48 mouse cellular contexts compared by ENCODE assay signal in genomic region chr19:45262995-45263394, GRCm38 (mm10). TPM values are rescaled to one million over a fixed set of nuclear protein-coding genes. Genes with fewer than 3 reads are reported as not detected.
"Had no signal": no experiment of that assay in that cellular context is flagged by ENCODE, and none has a peak within 500 bp of the region (broad histone marks: within the 10 kb centered on the region; RNA-seq: fewer than 3 reads in every experiment).

No protein-coding gene starts in this region.

- H3K4me3 ChIP-seq: heart, embryonic 12.5 days; heart, embryonic 13.5 days; heart, embryonic 15.5 days; hindbrain, embryonic 10.5 days; hindbrain, embryonic 12.5 days; hindbrain, embryonic 13.5 days; hindbrain, embryonic 15.5 days; intestine, embryonic 15.5 days; kidney, embryonic 15.5 days; layer of hippocampus, adult 2 months; left cerebral cortex, adult 2 months had no signal

- ATAC-seq: hindbrain, embryonic 16.5 days; hindbrain, postnatal 0 days; inflammation-experienced regulatory T-cells, adult 6 months; intestine, embryonic 15.5 days; intestine, embryonic 16.5 days; intestine, postnatal 0 days had no signal

- H3K27ac ChIP-seq: heart, embryonic 13.5 days; heart, embryonic 15.5 days; hindbrain, embryonic 10.5 days; hindbrain, embryonic 12.5 days; hindbrain, embryonic 13.5 days; hindbrain, embryonic 14.5 days; hindbrain, embryonic 15.5 days; hindbrain, postnatal 0 days; intestine, embryonic 15.5 days; kidney, embryonic 15.5 days; kidney, postnatal 0 days; layer of hippocampus, adult 2 months; left cerebral cortex, adult 2 months had no signal

- DNase-seq: heart, postnatal 10 days; heart, postnatal 14 days; heart, postnatal 36 days; heart, postnatal 4 days; kidney, adult 11 months; kidney, adult 18-20 months; kidney, adult 2 months; kidney, adult 8-10 months; kidney, adult 9 months; kidney, postnatal 10 days; kidney, postnatal 14 days; kidney, postnatal 25 days; kidney, postnatal 36 days; kidney, postnatal 4 days; layer of hippocampus, adult 9-11 months; layer of hippocampus, postnatal 36 days had no signal

RNA-seq across cellular contexts. Expression of gene Lbx1, which starts 27.4 kb away (rescaled TPM):
- total RNA-seq: heart, postnatal 10 days; heart, postnatal 14 days; heart, postnatal 4 days; hematopoietic stem cell, adult 5-6 weeks; layer of hippocampus, adult 18-20 months; layer of hippocampus, adult 2 months; layer of hippocampus, adult 8-10 months; layer of hippocampus, postnatal 10 days; layer of hippocampus, postnatal 14 days; layer of hippocampus, postnatal 25 days; layer of hippocampus, postnatal 36 days; left cerebral cortex, adult 18-20 months; left cerebral cortex, adult 2 months; left cerebral cortex, adult 8-10 months had no signal
- polyA plus RNA-seq: heart, embryonic 12.5 days; heart, embryonic 13.5 days; heart, embryonic 14.5 days; heart, embryonic 15.5 days; heart, embryonic 16.5 days; heart, postnatal 0 days; inflammation-experienced regulatory T-cells, adult 6 months; intestine, embryonic 14.5 days; intestine, embryonic 16.5 days; intestine, postnatal 0 days; kidney, embryonic 16.5 days; large intestine, adult 2 months had no signal
